In genomic region chr6:42355366-42355765, GRCm38 (mm10) we compare ENCODE assay signal across 27 mouse cellular contexts. TPM values are rescaled to one million over a fixed set of nuclear protein-coding genes. Genes with fewer than 3 reads are reported as not detected.
DNase-seq lines count a peak whose midpoint lies in the region; ATAC-seq and TF ChIP-seq lines count a peak whose summit lies in the region.
"Had no signal": no experiment of that assay in that cellular context is flagged by ENCODE, and none has a peak within 500 bp of the region (broad histone marks: within the 10 kb centered on the region; RNA-seq: fewer than 3 reads in every experiment).

No protein-coding gene starts in this region.

- no peaks in the 10 kb centered on the region for H3K9me3 ChIP-seq in heart, embryonic 13.5 days
- H3K9me3 ChIP-seq in liver, embryonic 12.5 days (replicated peaks) = no peaks in the 10 kb centered on the region
- H3K9me3 ChIP-seq in liver, postnatal 0 days (ENCODE audit: low read length) = no peaks in the 10 kb centered on the region
- H3K9me3 ChIP-seq in midbrain, embryonic 11.5 days (ENCODE audit: control insufficient read depth, low read length) = no peaks in the 10 kb centered on the region
- no peaks in the 10 kb centered on the region for H3K9me3 ChIP-seq in midbrain, embryonic 15.5 days
- H3K9me3 ChIP-seq: embryonic facial prominence, embryonic 13.5 days; forebrain, embryonic 10.5 days; hindbrain, embryonic 10.5 days; intestine, embryonic 15.5 days had no signal

- H3K27me3 ChIP-seq in heart, embryonic 13.5 days (replicated peaks) = no peaks in the 10 kb centered on the region
- no peaks in the 10 kb centered on the region for H3K27me3 ChIP-seq in liver, embryonic 12.5 days (replicated peaks)
- no peaks in the 10 kb centered on the region for H3K27me3 ChIP-seq in liver, postnatal 0 days (ENCODE audit: insufficient read depth, low read length)
- H3K27me3 ChIP-seq in midbrain, embryonic 11.5 days (ENCODE audit: control insufficient read depth, insufficient read depth, low read length) = no peaks in the 10 kb centered on the region
- no peaks in the 10 kb centered on the region for H3K27me3 ChIP-seq in midbrain, embryonic 15.5 days (replicated peaks)
- H3K27me3 ChIP-seq: embryonic facial prominence, embryonic 13.5 days; intestine, embryonic 15.5 days; Patski had no signal

- peak overlapping the region; percentile 50; the same call in 1 of the 2 replicates for H3K27ac ChIP-seq in gastrocnemius, adult 2 months
- peak overlapping the region; percentile 100; the same call in 1 of the 2 replicates for H3K27ac ChIP-seq in heart, embryonic 13.5 days (replicated peaks)
- H3K27ac ChIP-seq in liver, embryonic 12.5 days = no peak overlapping the region
- no peak overlapping the region for H3K27ac ChIP-seq in liver, postnatal 0 days (ENCODE audit: low read depth)
- H3K27ac ChIP-seq in midbrain, embryonic 11.5 days (ENCODE audit: low read depth, low read length) = no peak overlapping the region
- H3K27ac ChIP-seq in midbrain, embryonic 15.5 days = no peak overlapping the region
- H3K27ac ChIP-seq: embryonic facial prominence, embryonic 13.5 days; forebrain, embryonic 10.5 days; hindbrain, embryonic 10.5 days; hindbrain, embryonic 14.5 days; intestine, embryonic 15.5 days had no signal

- no peak for ATAC-seq in heart, embryonic 13.5 days (ENCODE audit: extremely low read depth, insufficient number of reproducible peaks, low FRiP score, low TSS enrichment)
- no peak for ATAC-seq in liver, embryonic 12.5 days
- no peak for ATAC-seq in liver, postnatal 0 days
- ATAC-seq in midbrain, embryonic 11.5 days (ENCODE audit: low FRiP score) = no peak
- no peak for ATAC-seq in midbrain, embryonic 15.5 days (replicated peaks)
- ATAC-seq: activated CD4-positive, CD25-positive, alpha-beta regulatory T cell, adult 4 months; forebrain, embryonic 14.5 days; intestine, embryonic 15.5 days; Patski had no signal

- no peak for DNase-seq in gastrocnemius, adult 2 months
- no peak for DNase-seq in gastrocnemius, postnatal 10 days
- DNase-seq in heart, adult 9 months (ENCODE audit: low spot score in 2 of 2) = no peak
- DNase-seq in liver, postnatal 0 days = no peak
- DNase-seq in midbrain, embryonic 11.5 days (ENCODE audit: low spot score, missing footprints) = peak; percentile 57
- DNase-seq: adrenal gland, postnatal 14 days; cerebellum, adult 11-12 months; cerebellum, adult 9-10 months; cerebellum, postnatal 25 days; kidney, adult 18-20 months had no signal

- intact Hi-C loops in gastrocnemius, adult 2 months (cut with DNase I) = no loop called here

- H3K4me2 ChIP-seq in heart, embryonic 13.5 days = peak overlapping the region; percentile 98
- H3K4me2 ChIP-seq in liver, embryonic 12.5 days = 0 out of 2 replicates have a peak overlapping the region, but pooled peaks have one; percentile 95
- H3K4me2 ChIP-seq in liver, postnatal 0 days (ENCODE audit: low read depth, low read length) = no peak overlapping the region
- H3K4me2 ChIP-seq in midbrain, embryonic 11.5 days = no peak overlapping the region
- H3K4me2 ChIP-seq in midbrain, embryonic 15.5 days = no peak overlapping the region
- H3K4me2 ChIP-seq: embryonic facial prominence, embryonic 13.5 days; hindbrain, embryonic 14.5 days had no signal

- TF ChIP-seq EP300 in liver, postnatal 0 days (IDR thresholded peaks at IDR 0.05; ENCODE audit: low read depth) = no peak

- peaks cover 96% of the 10 kb centered on the region for H3K4me1 ChIP-seq in heart, embryonic 13.5 days
- H3K4me1 ChIP-seq in liver, embryonic 12.5 days = peaks cover 50% of the 10 kb centered on the region
- peaks cover 30% of the 10 kb centered on the region for H3K4me1 ChIP-seq in liver, postnatal 0 days (ENCODE audit: insufficient read depth)
- H3K4me1 ChIP-seq in midbrain, embryonic 11.5 days (ENCODE audit: control insufficient read depth, insufficient read depth, low read length) = peaks cover 6% of the 10 kb centered on the region
- peaks cover 30% of the 10 kb centered on the region for H3K4me1 ChIP-seq in midbrain, embryonic 15.5 days

- no peak overlapping the region; the same call in 1 of the 2 replicates for H3K4me3 ChIP-seq in gastrocnemius, adult 2 months
- H3K4me3 ChIP-seq in heart, embryonic 13.5 days = peak overlapping the region; percentile 94
- H3K4me3 ChIP-seq in liver, embryonic 12.5 days = no peak overlapping the region
- H3K4me3 ChIP-seq in liver, postnatal 0 days (ENCODE audit: low read depth, low read length) = no peak overlapping the region
- no peak overlapping the region for H3K4me3 ChIP-seq in midbrain, embryonic 11.5 days (ENCODE audit: low read depth, low read length)
- H3K4me3 ChIP-seq in midbrain, embryonic 15.5 days = no peak overlapping the region
- H3K4me3 ChIP-seq: embryonic facial prominence, embryonic 13.5 days; erythroblast, embryonic 14.5 days; forebrain, embryonic 10.5 days; hindbrain, embryonic 10.5 days; intestine, embryonic 15.5 days had no signal

- H3K36me3 ChIP-seq in heart, embryonic 13.5 days = peaks cover 89% of the 10 kb centered on the region
- peaks cover 71% of the 10 kb centered on the region for H3K36me3 ChIP-seq in liver, embryonic 12.5 days
- H3K36me3 ChIP-seq in liver, postnatal 0 days (replicated peaks; ENCODE audit: insufficient read depth, low read length) = peaks cover 56% of the 10 kb centered on the region
- H3K36me3 ChIP-seq in midbrain, embryonic 11.5 days (ENCODE audit: control insufficient read depth, insufficient read depth, low read length) = peaks cover 14% of the 10 kb centered on the region
- H3K36me3 ChIP-seq in midbrain, embryonic 15.5 days (replicated peaks) = peaks cover 16% of the 10 kb centered on the region

- TF ChIP-seq CTCF in gastrocnemius, adult 2 months (IDR thresholded peaks at IDR 0.05) = no peak
- TF ChIP-seq CTCF in liver, postnatal 0 days (IDR thresholded peaks at IDR 0.05; ENCODE audit: low read depth) = no peak

- 88% methylated on average over 6 of the region's 6 CpGs for WGBS in heart, embryonic 13.5 days
- 79% methylated on average over 6 of the region's 6 CpGs for WGBS in liver, embryonic 12.5 days (ENCODE audit: insufficient replicate concordance)
- 88% methylated on average over 6 of the region's 6 CpGs for WGBS in liver, postnatal 0 days (ENCODE audit: insufficient replicate concordance)
- WGBS in midbrain, embryonic 11.5 days = 92% methylated on average over 6 of the region's 6 CpGs
- 97% methylated on average over 6 of the region's 6 CpGs for WGBS in midbrain, embryonic 15.5 days

- H3K9ac ChIP-seq in heart, embryonic 13.5 days = peak overlapping the region; percentile 100
- H3K9ac ChIP-seq in liver, embryonic 12.5 days = no peak overlapping the region
- H3K9ac ChIP-seq in liver, postnatal 0 days (replicated peaks) = no peak overlapping the region
- H3K9ac ChIP-seq in midbrain, embryonic 11.5 days (ENCODE audit: low read length) = no peak overlapping the region
- no peak overlapping the region for H3K9ac ChIP-seq in midbrain, embryonic 15.5 days
- H3K9ac ChIP-seq: embryonic facial prominence, embryonic 13.5 days; hindbrain, embryonic 14.5 days; intestine, embryonic 15.5 days had no signal

RNA-seq across cellular contexts. Expression of gene Zyx, which starts 5.9 kb away (rescaled TPM):
- total RNA-seq in gastrocnemius, adult 2 months (2021) = 10 to 100 TPM; 19.7 to 24.7 TPM
- total RNA-seq in gastrocnemius, postnatal 10 days (2021) = 10 to 100 TPM; 49.8 to 58.8 TPM
- polyA plus RNA-seq in heart, embryonic 13.5 days (2015; fragmentation: Nextera tagmentation; extraction: Ambion mirVana) = 156 and 173 TPM in 2 replicates
- polyA plus RNA-seq in liver, embryonic 12.5 days (2016; fragmentation: Nextera tagmentation; extraction: Ambion mirVana) = 66.3 and 66.5 TPM in 2 replicates
- polyA plus RNA-seq in liver, postnatal 0 days (2015; fragmentation: Nextera tagmentation; extraction: Ambion mirVana) = 55.3 and 57.8 TPM in 2 replicates
- polyA plus RNA-seq in midbrain, embryonic 11.5 days (2014; fragmentation: Nextera tagmentation; extraction: Ambion mirVana) = 53.2 and 60.2 TPM in 2 replicates
- polyA plus RNA-seq in midbrain, embryonic 15.5 days (2015; fragmentation: Nextera tagmentation; extraction: Ambion mirVana) = 54.9 and 56.0 TPM in 2 replicates

RNA-seq across cellular contexts. Expression of gene Epha1, which starts 17.7 kb away (rescaled TPM):
- total RNA-seq in gastrocnemius, adult 2 months (2021) = under 1 TPM in 1 of 2 experiments, not detected in 1; 0.10 TPM
- total RNA-seq in gastrocnemius, postnatal 10 days (2021) = under 1 TPM; 0.35 to 0.36 TPM
- 3.3 and 3.4 TPM in 2 replicates for polyA plus RNA-seq in heart, embryonic 13.5 days (2015; fragmentation: Nextera tagmentation; extraction: Ambion mirVana)
- 2.6 and 3.4 TPM in 2 replicates for polyA plus RNA-seq in liver, embryonic 12.5 days (2016; fragmentation: Nextera tagmentation; extraction: Ambion mirVana)
- 16.8 and 18.7 TPM in 2 replicates for polyA plus RNA-seq in liver, postnatal 0 days (2015; fragmentation: Nextera tagmentation; extraction: Ambion mirVana)
- polyA plus RNA-seq in midbrain, embryonic 11.5 days (2014; fragmentation: Nextera tagmentation; extraction: Ambion mirVana) = 0.30 and 0.66 TPM in 2 replicates
- polyA plus RNA-seq in midbrain, embryonic 15.5 days (2015; fragmentation: Nextera tagmentation; extraction: Ambion mirVana) = 0.37 and 0.43 TPM in 2 replicates
- total RNA-seq: MEL had no signal

RNA-seq across cellular contexts. Expression of gene Fam131b, which starts 30.9 kb away (rescaled TPM):
- under 1 TPM; 0.33 to 0.45 TPM for total RNA-seq in gastrocnemius, adult 2 months (2021)
- 1 to 10 TPM in 1 of 2 experiments, under 1 TPM in 1; 0.85 to 1.2 TPM for total RNA-seq in gastrocnemius, postnatal 10 days (2021)
- polyA plus RNA-seq in heart, embryonic 13.5 days (2015; fragmentation: Nextera tagmentation; extraction: Ambion mirVana) = 0.17 TPM in 2 replicates
- not detected in 2 replicates for polyA plus RNA-seq in liver, embryonic 12.5 days (2016; fragmentation: Nextera tagmentation; extraction: Ambion mirVana)
- not detected in 2 replicates for polyA plus RNA-seq in liver, postnatal 0 days (2015; fragmentation: Nextera tagmentation; extraction: Ambion mirVana)
- polyA plus RNA-seq in midbrain, embryonic 11.5 days (2014; fragmentation: Nextera tagmentation; extraction: Ambion mirVana) = 3.0 TPM in 2 replicates
- 7.4 and 8.0 TPM in 2 replicates for polyA plus RNA-seq in midbrain, embryonic 15.5 days (2015; fragmentation: Nextera tagmentation; extraction: Ambion mirVana)
- total RNA-seq: MEL had no signal
- polyA plus RNA-seq: activated CD4-positive, CD25-positive, alpha-beta regulatory T cell, adult 4 months; erythroblast, embryonic 14.5 days had no signal

RNA-seq across cellular contexts. Expression of gene Tas2r143, which starts 44.7 kb away (rescaled TPM):
- total RNA-seq in gastrocnemius, adult 2 months (2021) = not detected
- not detected for total RNA-seq in gastrocnemius, postnatal 10 days (2021)
- polyA plus RNA-seq in heart, embryonic 13.5 days (2015; fragmentation: Nextera tagmentation; extraction: Ambion mirVana) = not detected in 2 replicates
- polyA plus RNA-seq in liver, embryonic 12.5 days (2016; fragmentation: Nextera tagmentation; extraction: Ambion mirVana) = not detected in 2 replicates
- not detected in 2 replicates for polyA plus RNA-seq in liver, postnatal 0 days (2015; fragmentation: Nextera tagmentation; extraction: Ambion mirVana)
- not detected in 2 replicates for polyA plus RNA-seq in midbrain, embryonic 11.5 days (2014; fragmentation: Nextera tagmentation; extraction: Ambion mirVana)
- polyA plus RNA-seq in midbrain, embryonic 15.5 days (2015; fragmentation: Nextera tagmentation; extraction: Ambion mirVana) = not detected in 2 replicates
- total RNA-seq: gastrocnemius, adult 8-10 months; MEL had no signal
- polyA plus RNA-seq: activated CD4-positive, CD25-positive, alpha-beta regulatory T cell, adult 4 months; C2C12; embryonic facial prominence, embryonic 13.5 days; erythroblast, embryonic 14.5 days; forebrain, embryonic 10.5 days; forebrain, embryonic 14.5 days; heart, postnatal 0 days; hindbrain, embryonic 10.5 days; hindbrain, embryonic 14.5 days; intestine, embryonic 15.5 days; Patski had no signal

RNA-seq across cellular contexts. Expression of gene Tas2r135, which starts 49.9 kb away (rescaled TPM):
- total RNA-seq in gastrocnemius, adult 2 months (2021) = not detected
- total RNA-seq in gastrocnemius, postnatal 10 days (2021) = not detected
- polyA plus RNA-seq in heart, embryonic 13.5 days (2015; fragmentation: Nextera tagmentation; extraction: Ambion mirVana) = not detected in 2 replicates
- polyA plus RNA-seq in liver, embryonic 12.5 days (2016; fragmentation: Nextera tagmentation; extraction: Ambion mirVana) = not detected in 2 replicates
- polyA plus RNA-seq in liver, postnatal 0 days (2015; fragmentation: Nextera tagmentation; extraction: Ambion mirVana) = not detected in 2 replicates
- not detected in 2 replicates for polyA plus RNA-seq in midbrain, embryonic 11.5 days (2014; fragmentation: Nextera tagmentation; extraction: Ambion mirVana)
- not detected in 2 replicates for polyA plus RNA-seq in midbrain, embryonic 15.5 days (2015; fragmentation: Nextera tagmentation; extraction: Ambion mirVana)
- total RNA-seq: gastrocnemius, adult 8-10 months; gastrocnemius, postnatal 4 days; MEL had no signal
- polyA plus RNA-seq: C2C12; embryonic facial prominence, embryonic 13.5 days; erythroblast, embryonic 14.5 days; forebrain, embryonic 10.5 days; forebrain, embryonic 14.5 days; heart, postnatal 0 days; hindbrain, embryonic 10.5 days; hindbrain, embryonic 14.5 days; intestine, embryonic 15.5 days; Patski had no signal

Comparison
In these comparisons a context has a peak if more than half of its experiments do, and no peak if none do; other contexts are left out.
1. H3K4me2 ChIP-seq: peak in heart, embryonic 13.5 days (single experiment) and liver, embryonic 12.5 days (single experiment); none in liver, postnatal 0 days (single experiment), midbrain, embryonic 11.5 days (single experiment) and midbrain, embryonic 15.5 days (single experiment).
2. H3K27ac ChIP-seq: peak in gastrocnemius, adult 2 months (single experiment) and heart, embryonic 13.5 days (single experiment); none in liver, embryonic 12.5 days (single experiment), liver, postnatal 0 days (single experiment), midbrain, embryonic 11.5 days (single experiment) and midbrain, embryonic 15.5 days (single experiment).